Mouse (Mus musculus): ENCODE measurements around the gene Cep164. TPM values are rescaled to one million over a fixed set of nuclear protein-coding genes. Genes with fewer than 3 reads are reported as not detected.

Gene Cep164
- 12.9 and 19.5 TPM in 2 replicates for polyA plus RNA-seq (2014; fragmentation: Nextera tagmentation; extraction: Ambion mirVana)

DNA sequence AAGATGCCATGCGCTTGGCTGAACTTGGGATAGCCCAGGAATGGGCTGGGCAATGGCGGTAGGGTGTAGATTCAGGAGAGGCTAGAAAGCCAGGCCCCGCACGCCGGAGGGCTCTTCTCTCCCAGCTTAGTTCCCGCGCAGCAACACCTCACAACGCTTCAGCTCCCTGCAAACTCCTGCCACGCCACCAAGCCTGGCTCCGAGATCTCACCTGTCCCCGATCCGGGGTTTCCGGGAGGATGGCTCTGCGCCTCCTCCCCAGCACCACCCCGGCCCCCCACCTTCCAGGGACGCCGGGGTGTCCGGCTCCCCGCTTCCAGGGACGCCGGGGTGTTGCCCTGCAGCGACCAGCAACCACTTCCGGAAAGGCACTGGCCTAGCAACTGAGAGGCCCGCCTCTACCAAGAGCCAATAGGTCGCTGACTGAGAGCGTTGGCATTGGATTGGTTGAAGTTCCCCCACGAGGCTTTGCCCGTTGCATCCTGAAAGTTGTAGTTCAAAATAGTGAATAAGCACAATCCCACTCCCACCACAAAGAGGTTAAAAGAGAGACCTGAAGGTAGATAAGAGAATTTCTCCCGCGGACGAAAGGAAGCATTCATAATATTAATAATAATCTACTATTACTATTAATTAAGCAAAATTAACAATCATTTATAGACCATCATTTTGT lies at the start of gene Cep164:
Gene Cep164 (minus strand): TSS at position 401 of the 673 bp plus-strand sequence.
- DNase-seq (ENCODE audit: low spot score) (peak; percentile 86), ATAC-seq (ENCODE audit: low FRiP score) (peak; percentile 97)
- peak within 1 kb of the TSS; percentile 42; the same call in 1 of the 2 replicates for H3K27ac ChIP-seq (ENCODE audit: low read depth, low read length)
- no peaks in the 10 kb centered on the region for H3K9me3 ChIP-seq (ENCODE audit: control insufficient read depth, low read length)
- H3K4me3 ChIP-seq (ENCODE audit: low read depth, low read length), result peak within 1 kb of the TSS; percentile 79
- peak within 1 kb of the TSS; percentile 66 for H3K4me2 ChIP-seq (replicated peaks; ENCODE audit: low read depth, low read length)
- under 1% methylated on average over 31 of the region's 31 CpGs for WGBS
- H3K27me3 ChIP-seq (ENCODE audit: control insufficient read depth, insufficient read depth, low read length), result no peaks in the 10 kb centered on the region
- no peaks in the 10 kb centered on the region for H3K36me3 ChIP-seq (ENCODE audit: control insufficient read depth, insufficient read depth, low read length)
- H3K4me1 ChIP-seq (replicated peaks; ENCODE audit: control insufficient read depth, insufficient read depth, low read length), result 0 out of 2 replicates have a peak, but pooled peaks cover 2% of the 10 kb centered on the region
- peak within 1 kb of the TSS; percentile 73 for H3K9ac ChIP-seq (ENCODE audit: low read depth, low read length)

GRCm38 (mm10) chr9:45877928-45878327 lies 49.4 kb upstream of the Cep164 start:
- 87% methylated on average over 2 of the region's 2 CpGs for WGBS

GRCm38 (mm10) chr9:45870265-45870664 lies 41.8 kb upstream of the Cep164 start:
- Histone ChIP-seq H3K36me3 (ENCODE audit: control insufficient read depth, insufficient read depth, low read length) (peaks cover 14% of the 10 kb centered on the region), H3K27me3 (ENCODE audit: control insufficient read depth, insufficient read depth, low read length) (no peaks in the 10 kb centered on the region), H3K4me3 (ENCODE audit: low read depth, low read length) (no peak overlapping the region), H3K4me1 (replicated peaks; ENCODE audit: control insufficient read depth, insufficient read depth, low read length) (no peaks in the 10 kb centered on the region), H3K9me3 (ENCODE audit: control insufficient read depth, low read length) (no peaks in the 10 kb centered on the region), H3K9ac (ENCODE audit: low read depth, low read length) (no peak overlapping the region), H3K4me2 (replicated peaks; ENCODE audit: low read depth, low read length) (no peak overlapping the region), H3K27ac (ENCODE audit: low read depth, low read length) (no peak overlapping the region)
- WGBS, result 85% methylated on average over 3 of the region's 3 CpGs
- no peak for ATAC-seq (ENCODE audit: low FRiP score)
- no peak for DNase-seq (ENCODE audit: low spot score)

More at GRCm38 (mm10) chr9:45877928-45878327, 49.4 kb upstream of the Cep164 start:
- Histone ChIP-seq H3K4me2 (replicated peaks; ENCODE audit: low read depth, low read length) (no peak overlapping the region), H3K4me1 (replicated peaks; ENCODE audit: control insufficient read depth, insufficient read depth, low read length) (no peaks in the 10 kb centered on the region), H3K4me3 (ENCODE audit: low read depth, low read length) (no peak overlapping the region), H3K36me3 (ENCODE audit: control insufficient read depth, insufficient read depth, low read length) (0 out of 2 replicates have a peak, but pooled peaks cover 2% of the 10 kb centered on the region), H3K27me3 (ENCODE audit: control insufficient read depth, insufficient read depth, low read length) (no peaks in the 10 kb centered on the region), H3K27ac (ENCODE audit: low read depth, low read length) (no peak overlapping the region), H3K9ac (ENCODE audit: low read depth, low read length) (no peak overlapping the region), H3K9me3 (ENCODE audit: control insufficient read depth, low read length) (no peaks in the 10 kb centered on the region)
- DNase-seq (ENCODE audit: low spot score) (peak; percentile 34), ATAC-seq (ENCODE audit: low FRiP score) (no peak)

DNA sequence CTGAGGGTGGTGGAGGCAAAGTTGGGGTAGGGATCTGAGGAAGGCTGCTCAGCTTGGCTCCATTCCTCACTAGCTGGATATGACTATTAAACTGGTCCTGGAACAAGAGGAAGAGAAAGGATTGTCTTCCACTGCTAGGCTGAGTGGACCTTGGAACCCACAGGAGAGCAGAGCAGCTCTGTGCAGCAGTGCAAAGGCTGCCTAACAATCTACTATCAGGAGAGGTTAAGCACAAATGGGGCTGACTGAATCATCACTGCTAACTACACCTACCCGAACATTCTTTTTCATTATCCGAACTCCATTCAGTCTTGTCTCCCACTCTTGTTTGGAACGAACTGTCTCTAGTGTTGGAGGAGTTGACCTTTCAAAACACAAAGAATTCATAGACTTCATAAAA lies 40.7 kb upstream of the Cep164 start:
- ATAC-seq (ENCODE audit: low FRiP score) (no peak), DNase-seq (ENCODE audit: low spot score) (no peak)
- H3K4me1 ChIP-seq (replicated peaks; ENCODE audit: control insufficient read depth, insufficient read depth, low read length), result no peaks in the 10 kb centered on the region
- no peaks in the 10 kb centered on the region for H3K9me3 ChIP-seq (ENCODE audit: control insufficient read depth, low read length)
- WGBS, result 100% methylated on average over 3 of the region's 3 CpGs
- H3K4me2 ChIP-seq (replicated peaks; ENCODE audit: low read depth, low read length), result no peak overlapping the region
- H3K27ac ChIP-seq (ENCODE audit: low read depth, low read length), result no peak overlapping the region
- H3K4me3 ChIP-seq (ENCODE audit: low read depth, low read length), result no peak overlapping the region
- H3K27me3 ChIP-seq (ENCODE audit: control insufficient read depth, insufficient read depth, low read length), result no peaks in the 10 kb centered on the region
- peaks cover 14% of the 10 kb centered on the region for H3K36me3 ChIP-seq (ENCODE audit: control insufficient read depth, insufficient read depth, low read length)
- no peak overlapping the region for H3K9ac ChIP-seq (ENCODE audit: low read depth, low read length)

- ATAC-seq (ENCODE audit: low FRiP score) (no peak), DNase-seq (ENCODE audit: low spot score) (no peak)
- no peaks in the 10 kb centered on the region for H3K9me3 ChIP-seq (ENCODE audit: control insufficient read depth, low read length)
- H3K4me2 ChIP-seq (replicated peaks; ENCODE audit: low read depth, low read length), result no peak overlapping the region
- H3K27ac ChIP-seq (ENCODE audit: low read depth, low read length), result 0 out of 2 replicates have a peak overlapping the region, but pooled peaks have one; percentile 24
- 88% methylated on average over 7 of the region's 7 CpGs for WGBS
- no peak overlapping the region for H3K9ac ChIP-seq (ENCODE audit: low read depth, low read length)
- peaks cover 15% of the 10 kb centered on the region; the same call in 1 of the 2 replicates for H3K36me3 ChIP-seq (ENCODE audit: control insufficient read depth, insufficient read depth, low read length)
- no peak overlapping the region for H3K4me3 ChIP-seq (ENCODE audit: low read depth, low read length)
- H3K4me1 ChIP-seq (replicated peaks; ENCODE audit: control insufficient read depth, insufficient read depth, low read length), result no peaks in the 10 kb centered on the region
- no peaks in the 10 kb centered on the region for H3K27me3 ChIP-seq (ENCODE audit: control insufficient read depth, insufficient read depth, low read length)
Observed at GRCm38 (mm10) chr9:45861813-45862212, 33.3 kb upstream of the Cep164 start.

GRCm38 (mm10) chr9:45859364-45859763 lies 30.9 kb upstream of the Cep164 start:
- Histone ChIP-seq H3K9ac (ENCODE audit: low read depth, low read length) (no peak overlapping the region), H3K4me1 (replicated peaks; ENCODE audit: control insufficient read depth, insufficient read depth, low read length) (no peaks in the 10 kb centered on the region), H3K4me2 (replicated peaks; ENCODE audit: low read depth, low read length) (no peak overlapping the region), H3K27me3 (ENCODE audit: control insufficient read depth, insufficient read depth, low read length) (no peaks in the 10 kb centered on the region), H3K9me3 (ENCODE audit: control insufficient read depth, low read length) (no peaks in the 10 kb centered on the region), H3K4me3 (ENCODE audit: low read depth, low read length) (no peak overlapping the region), H3K36me3 (ENCODE audit: control insufficient read depth, insufficient read depth, low read length) (peaks cover 15% of the 10 kb centered on the region; the same call in 1 of the 2 replicates), H3K27ac (ENCODE audit: low read depth, low read length) (no peak overlapping the region)
- ATAC-seq (ENCODE audit: low FRiP score) (no peak), DNase-seq (ENCODE audit: low spot score) (no peak)
- 93% methylated on average over 10 of the region's 10 CpGs for WGBS

GRCm38 (mm10) chr9:45854136-45854535 lies 25.6 kb upstream of the Cep164 start:
- Histone ChIP-seq H3K4me2 (replicated peaks; ENCODE audit: low read depth, low read length) (no peak overlapping the region), H3K27me3 (ENCODE audit: control insufficient read depth, insufficient read depth, low read length) (no peaks in the 10 kb centered on the region), H3K4me3 (ENCODE audit: low read depth, low read length) (no peak overlapping the region), H3K27ac (ENCODE audit: low read depth, low read length) (no peak overlapping the region), H3K9ac (ENCODE audit: low read depth, low read length) (no peak overlapping the region), H3K9me3 (ENCODE audit: control insufficient read depth, low read length) (no peaks in the 10 kb centered on the region), H3K36me3 (ENCODE audit: control insufficient read depth, insufficient read depth, low read length) (peaks cover 2% of the 10 kb centered on the region; the same call in 1 of the 2 replicates), H3K4me1 (replicated peaks; ENCODE audit: control insufficient read depth, insufficient read depth, low read length) (no peaks in the 10 kb centered on the region)
- WGBS, result 79% methylated on average over 1 of the region's 1 CpGs
- no peak for DNase-seq (ENCODE audit: low spot score)
- no peak for ATAC-seq (ENCODE audit: low FRiP score)

DNA sequence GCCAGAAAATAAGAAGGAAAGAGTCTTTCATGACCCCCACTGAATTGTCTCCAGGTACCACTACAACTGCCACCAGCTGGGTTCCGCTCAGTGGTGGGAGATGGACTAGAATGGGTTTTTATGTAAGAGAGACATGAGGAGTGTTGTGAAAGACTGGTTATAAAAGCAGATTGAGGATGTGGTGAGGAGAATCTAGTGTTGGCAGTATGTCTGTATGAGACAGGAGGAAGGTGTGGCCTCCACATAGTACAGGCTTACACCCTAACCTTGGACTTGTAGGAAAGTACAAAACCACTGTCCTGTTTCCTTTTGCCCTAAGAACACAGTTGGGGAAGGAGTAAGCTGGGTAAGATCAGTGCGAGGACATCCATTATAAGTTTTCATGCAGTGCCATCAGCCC lies 25.2 kb upstream of the Cep164 start:
- Histone ChIP-seq H3K9ac (ENCODE audit: low read depth, low read length) (no peak overlapping the region), H3K9me3 (ENCODE audit: control insufficient read depth, low read length) (no peaks in the 10 kb centered on the region), H3K36me3 (ENCODE audit: control insufficient read depth, insufficient read depth, low read length) (no peaks in the 10 kb centered on the region), H3K4me3 (ENCODE audit: low read depth, low read length) (no peak overlapping the region), H3K27me3 (ENCODE audit: control insufficient read depth, insufficient read depth, low read length) (no peaks in the 10 kb centered on the region), H3K4me1 (replicated peaks; ENCODE audit: control insufficient read depth, insufficient read depth, low read length) (no peaks in the 10 kb centered on the region), H3K27ac (ENCODE audit: low read depth, low read length) (no peak overlapping the region), H3K4me2 (replicated peaks; ENCODE audit: low read depth, low read length) (no peak overlapping the region)
- DNase-seq (ENCODE audit: low spot score) (no peak), ATAC-seq (ENCODE audit: low FRiP score) (no peak)
- 97% methylated on average over 2 of the region's 2 CpGs for WGBS

- no peak overlapping the region for H3K4me3 ChIP-seq (ENCODE audit: low read depth, low read length)
- H3K36me3 ChIP-seq (ENCODE audit: control insufficient read depth, insufficient read depth, low read length), result no peaks in the 10 kb centered on the region
- no peak overlapping the region for H3K4me2 ChIP-seq (replicated peaks; ENCODE audit: low read depth, low read length)
- H3K27ac ChIP-seq (ENCODE audit: low read depth, low read length), result no peak overlapping the region
- H3K9me3 ChIP-seq (ENCODE audit: control insufficient read depth, low read length), result no peaks in the 10 kb centered on the region
- no peak for DNase-seq (ENCODE audit: low spot score)
- 97% methylated on average over 2 of the region's 2 CpGs for WGBS
- ATAC-seq (ENCODE audit: low FRiP score), result no peak
- H3K27me3 ChIP-seq (ENCODE audit: control insufficient read depth, insufficient read depth, low read length), result no peaks in the 10 kb centered on the region
- H3K9ac ChIP-seq (ENCODE audit: low read depth, low read length), result no peak overlapping the region
- no peaks in the 10 kb centered on the region for H3K4me1 ChIP-seq (replicated peaks; ENCODE audit: control insufficient read depth, insufficient read depth, low read length)
Observed at GRCm38 (mm10) chr9:45851776-45852175, 23.3 kb upstream of the Cep164 start.

All from hindbrain, embryonic 11.5 days (tissue).